Mouse (Mus musculus): ENCODE data around the gene Prr9.

Gene Prr9

GRCm38 (mm10) chr3:92123847-92124246, at the start of gene Prr9:
TSS of gene Prr9 (minus strand) at chr3:92123947.
- in situ Hi-C loops (cut with MboI, MseI), result no loop called here

- in situ Hi-C loops (cut with MboI, MseI), result no loop called here
Measured at GRCm38 (mm10) chr3:92169847-92170246, 46.1 kb upstream of the Prr9 start.

- in situ Hi-C loops (cut with MboI, MseI), result loop anchor here (5.0 to 10.0 kb wide), 4 partner anchors 449 to 1109 kb away; partner anchors contain the start of gene Lce1i (in 1 of the 2)
Measured at GRCm38 (mm10) chr3:92153322-92153721, 29.6 kb upstream of the Prr9 start.

- in situ Hi-C loops (cut with MboI, MseI), result loop anchor here (5.0 to 10.0 kb wide), 4 partner anchors 452 to 1106 kb away; partner anchors contain the start of gene Lce1i (in 1 of the 2)
Measured at GRCm38 (mm10) chr3:92150631-92151277, 27.0 kb upstream of the Prr9 start.

- in situ Hi-C loops (cut with MboI, MseI), result no loop called here
Measured at GRCm38 (mm10) chr3:92147913-92148312, 24.2 kb upstream of the Prr9 start.

GRCm38 (mm10) chr3:92147420-92147819, 23.7 kb upstream of the Prr9 start:
- in situ Hi-C loops (cut with MboI, MseI), result no loop called here

GRCm38 (mm10) chr3:92142644-92143043, 18.9 kb upstream of the Prr9 start, which contains the start of gene Lelp1:
TSS of gene Lelp1 (minus strand) at chr3:92142744.
- in situ Hi-C loops (cut with MboI, MseI), result no loop called here

- in situ Hi-C loops (cut with MboI, MseI), result no loop called here
Measured at GRCm38 (mm10) chr3:92120902-92121301, 2.8 kb downstream of the Prr9 start.

- in situ Hi-C loops (cut with MboI, MseI), result no loop called here
Measured at GRCm38 (mm10) chr3:92117930-92118329, 5.8 kb downstream of the Prr9 start.

GRCm38 (mm10) chr3:92111526-92111925, 12.2 kb downstream of the Prr9 start:
- in situ Hi-C loops (cut with MboI, MseI), result no loop called here

- in situ Hi-C loops (cut with MboI, MseI), result no loop called here
Measured at GRCm38 (mm10) chr3:92110790-92111189, 13.0 kb downstream of the Prr9 start.

GRCm38 (mm10) chr3:92106582-92106981, 17.2 kb downstream of the Prr9 start:
- in situ Hi-C loops (cut with MboI, MseI), result no loop called here

- in situ Hi-C loops (cut with MboI, MseI), result no loop called here
Measured at GRCm38 (mm10) chr3:92083042-92083441, 40.7 kb downstream of the Prr9 start, which contains the start of gene Lor. TSS of gene Lor (minus strand) at chr3:92083142.

GRCm38 (mm10) chr3:92081285-92081931, 42.3 kb downstream of the Prr9 start:
- in situ Hi-C loops (cut with MboI, MseI), result no loop called here

GRCm38 (mm10) chr3:92080462-92081284, 43.1 kb downstream of the Prr9 start:
- in situ Hi-C loops (cut with MboI, MseI), result no loop called here
